Mouse (Mus musculus) c-Kit-negative CD71-positive TER-119-positive erythroid progenitor cells, embryonic 14.5 days (primary cell): ENCODE results near the gene Ext2.

Experiments used
- DNase-seq: peaks from one replicate; pipeline ENCODE4 v3.0.0-alpha.2; 2013; ENCODE audit warnings: low read depth, low spot score

The Ext2 gene

DNA sequence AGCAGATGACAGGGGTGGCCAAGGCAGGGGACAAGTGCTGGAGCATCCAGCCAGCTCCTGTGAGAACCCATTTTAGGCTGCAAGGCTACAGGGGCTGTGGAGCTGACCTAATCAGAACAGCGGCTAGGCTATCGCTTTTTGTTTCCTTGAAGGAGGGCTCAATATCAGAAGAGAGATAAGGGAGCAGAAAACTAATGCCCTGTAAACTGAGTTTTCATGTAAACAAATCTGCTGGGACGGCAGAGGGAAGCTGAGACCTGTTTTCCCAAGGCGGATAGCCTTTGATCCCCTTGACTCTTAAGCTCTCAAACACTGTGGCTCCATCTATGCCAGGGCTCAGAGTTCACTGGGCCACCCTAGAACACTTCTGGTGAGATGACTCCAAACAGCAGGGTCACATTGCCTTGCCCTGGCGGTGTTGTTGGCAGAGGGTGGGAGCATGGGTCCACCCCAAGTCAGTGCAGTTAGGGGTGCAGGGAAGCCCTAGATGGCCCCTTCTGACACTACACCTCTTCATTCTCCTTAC is 83.3 kb downstream of the Ext2 start:
- no peak for DNase-seq

- no peak for DNase-seq
These were observed 85.2 kb downstream of the Ext2 start for GRCm38 (mm10) chr2:93737146-93737545.

GRCm38 (mm10) chr2:93732658-93733057 is 89.7 kb downstream of the Ext2 start:
- DNase-seq = no peak

DNA sequence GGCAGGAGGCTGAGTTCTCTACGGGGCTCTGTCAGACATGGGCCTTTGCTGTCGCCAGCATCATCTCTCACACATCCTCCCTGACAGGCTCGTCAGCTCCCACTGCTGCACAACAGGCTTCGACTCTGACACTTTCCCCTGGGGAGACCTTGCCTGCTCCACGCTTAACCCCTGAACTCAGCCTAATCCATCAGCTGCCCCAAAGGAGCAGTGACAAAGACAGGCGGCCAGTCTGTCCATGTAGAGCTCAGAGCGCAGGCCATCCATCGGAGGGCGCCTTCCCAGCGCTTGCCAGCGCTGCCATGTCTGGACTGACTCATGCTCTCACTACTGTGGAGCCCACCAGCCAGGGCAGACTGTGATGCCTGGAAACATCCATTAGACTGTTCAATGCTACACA is 92.8 kb downstream of the Ext2 start:
- no peak for DNase-seq

- DNase-seq = no peak
These were observed 99.1 kb downstream of the Ext2 start for GRCm38 (mm10) chr2:93723138-93723744.

GRCm38 (mm10) chr2:93720956-93721355 is 101.4 kb downstream of the Ext2 start:
- DNase-seq = no peak

GRCm38 (mm10) chr2:93719792-93720675 is 102.3 kb downstream of the Ext2 start:
- DNase-seq = no peak

DNA sequence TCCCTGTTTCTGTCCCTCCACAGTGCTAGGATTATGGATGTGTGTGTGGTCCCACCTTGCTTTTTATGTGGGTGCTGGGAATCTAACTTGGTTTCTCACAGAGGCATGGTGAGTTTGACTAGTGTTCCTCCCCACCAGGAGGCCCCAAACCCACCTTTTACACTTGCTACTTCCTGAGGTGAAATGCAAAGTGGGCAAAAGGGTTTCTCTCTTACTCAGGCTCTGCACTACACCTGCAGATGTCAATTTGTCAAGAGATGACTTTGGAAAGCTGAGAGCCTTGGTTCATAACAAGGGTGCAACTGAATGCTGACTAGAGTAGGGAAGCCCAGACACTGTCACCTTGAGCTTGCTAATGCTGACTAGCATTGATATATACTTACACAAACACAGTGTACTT is 109.1 kb downstream of the Ext2 start:
- DNase-seq = no peak

DNA sequence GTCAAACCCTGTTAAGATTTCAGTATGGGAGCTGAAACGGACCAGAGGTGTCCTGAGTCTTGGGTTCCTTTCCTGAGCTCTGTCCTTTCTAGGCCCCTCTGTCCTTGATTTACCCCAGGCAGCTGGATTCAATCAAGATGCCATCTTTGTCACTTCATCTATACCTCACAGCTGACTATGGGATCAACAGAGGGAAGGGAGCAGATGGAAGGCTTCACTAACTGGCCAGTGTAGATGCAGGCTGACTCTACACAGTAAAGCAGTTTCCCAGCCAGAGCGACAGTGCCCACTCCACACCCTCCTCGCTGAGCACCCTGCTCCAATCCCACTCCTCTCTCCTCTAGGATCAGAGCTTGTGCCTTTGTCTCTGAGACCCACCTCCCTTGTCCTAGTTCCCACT is 110.9 kb downstream of the Ext2 start:
- no peak for DNase-seq

GRCm38 (mm10) chr2:93709696-93710095 is 112.7 kb downstream of the Ext2 start:
- no peak for DNase-seq

DNA sequence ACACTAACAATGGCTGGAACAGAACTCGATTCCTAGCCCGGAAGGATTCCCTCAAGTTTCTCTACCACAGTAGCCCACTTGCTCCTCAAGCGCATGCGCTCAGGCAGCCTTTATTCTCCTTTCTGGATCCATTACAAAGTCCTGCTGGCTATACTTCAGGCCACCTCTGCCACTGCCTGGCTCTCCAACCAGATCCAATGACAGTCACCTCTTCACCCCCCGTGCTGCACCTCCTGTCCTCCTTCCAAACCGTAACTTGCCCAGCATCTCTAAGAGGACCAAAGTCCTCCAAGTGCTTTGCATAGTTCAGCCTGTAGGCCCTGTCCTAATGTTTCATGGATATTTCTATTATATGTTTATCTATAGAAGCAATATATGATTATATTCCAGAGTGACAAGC is 113.1 kb downstream of the Ext2 start:
- no peak for DNase-seq

GRCm38 (mm10) chr2:93706825-93707224 is 115.5 kb downstream of the Ext2 start:
- no peak for DNase-seq

DNA sequence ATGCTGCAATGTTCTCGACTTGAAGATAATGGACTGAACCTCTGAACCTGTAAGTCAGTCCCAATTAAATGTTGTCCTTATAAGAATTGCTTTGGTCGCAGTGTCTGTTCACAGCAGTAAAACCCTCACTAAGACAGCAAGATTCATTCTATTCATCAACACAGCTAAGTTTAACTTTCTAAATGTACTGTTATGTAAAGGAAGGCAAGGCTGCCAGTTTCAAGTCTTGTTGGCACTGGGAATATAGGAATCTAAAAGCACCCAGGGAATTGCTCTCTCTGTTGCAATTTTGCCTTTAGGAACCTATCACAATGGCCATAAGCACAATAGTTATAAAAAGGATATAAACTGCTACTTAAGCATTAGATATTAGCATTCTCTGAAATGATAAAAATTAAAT is 116.0 kb downstream of the Ext2 start:
- no peak for DNase-seq

DNA sequence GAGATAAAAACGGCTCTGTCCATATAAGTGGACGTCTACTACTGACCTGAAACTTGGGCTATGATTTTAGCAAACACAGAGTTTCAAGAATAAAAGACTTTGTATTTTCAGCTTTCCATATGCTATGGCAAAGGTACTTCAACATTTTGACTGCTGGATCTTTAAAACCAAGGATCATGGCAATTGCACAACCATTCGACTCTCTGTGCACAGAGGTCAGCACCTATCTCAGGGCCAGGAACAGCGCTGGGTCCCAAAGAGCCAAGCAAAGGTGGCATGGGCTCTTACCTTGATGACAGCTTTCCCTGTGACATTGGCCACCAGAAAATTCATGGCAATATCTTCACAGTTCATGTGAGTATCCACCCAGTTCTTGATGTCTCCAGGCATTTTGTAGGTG is 118.2 kb downstream of the Ext2 start:
- DNase-seq = no peak

GRCm38 (mm10) chr2:93702936-93703926 is 119.1 kb downstream of the Ext2 start:
- no peak for DNase-seq

- DNase-seq = no peak
These were observed 123.0 kb downstream of the Ext2 start for GRCm38 (mm10) chr2:93699346-93699745.

GRCm38 (mm10) chr2:93696181-93696641 is 126.2 kb downstream of the Ext2 start:
- no peak for DNase-seq

DNA sequence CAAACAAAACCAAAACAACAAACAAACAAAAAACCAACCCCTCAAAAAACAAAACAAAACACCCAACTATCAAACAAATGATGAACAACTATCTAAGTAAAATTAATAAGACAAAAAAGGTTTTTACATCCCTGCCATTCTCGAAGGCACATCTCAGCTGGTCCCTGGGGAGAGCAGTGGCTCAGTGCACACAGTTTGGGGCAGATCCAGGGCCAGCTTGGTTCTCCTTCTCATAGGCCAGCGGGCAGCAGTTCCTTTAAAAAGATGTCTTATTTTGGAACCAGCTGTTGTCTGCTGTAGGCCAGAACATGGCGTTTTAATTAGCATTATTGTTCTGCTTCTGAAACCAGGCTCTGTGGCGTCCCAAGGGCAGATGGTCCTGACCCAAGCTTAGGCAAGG is 129.3 kb downstream of the Ext2 start:
- DNase-seq = no peak

- no peak for DNase-seq
These were observed 132.1 kb downstream of the Ext2 start for GRCm38 (mm10) chr2:93690064-93690930.

GRCm38 (mm10) chr2:93683674-93684073 is 138.7 kb downstream of the Ext2 start:
- DNase-seq = no peak
